Mouse (Mus musculus) c-Kit-positive CD71-positive TER-119-positive erythroid progenitor cells, embryonic 14.5 days (primary cell): ENCODE measurements at regions not wholly inside any gene's neighbourhood (a gene's known extent, or its start where the extent isn't known, plus 50 kb on each side); places are given as distances from the start of the nearest gene placed in this dataset.
A peak's percentile ranks its signal among the peaks of the same experiment; 100 is the strongest.
"Not testable (repeated sequence)": the region's sequence is repeated elsewhere in the genome, so short reads cannot be mapped to it uniquely, and the experiment has no call there.

Experiments
- DNase-seq: peaks from one replicate; pipeline ENCODE4 v3.0.0-alpha.2; 2013; ENCODE audit warnings: low spot score

- DNase-seq, result no peak
Observed at GRCm38 (mm10) chr9:76407549-76407948, 83.9 kb upstream of the Hcrtr2 start.

- DNase-seq, result not testable (repeated sequence)
Observed at GRCm38 (mm10) chr9:76401897-76402670, 78.4 kb upstream of the Hcrtr2 start.

- no peak for DNase-seq
Observed at GRCm38 (mm10) chr9:76400900-76401299, 77.2 kb upstream of the Hcrtr2 start.

- DNase-seq, result no peak
Observed at GRCm38 (mm10) chr9:76393763-76394162, 70.1 kb upstream of the Hcrtr2 start.

GRCm38 (mm10) chr9:76390839-76391238 lies 67.2 kb upstream of the Hcrtr2 start:
- DNase-seq, result peak; percentile 32
